Mouse (Mus musculus) lung, adult 2 months (tissue): ENCODE measurements around the gene Ccdc43. TPM values are rescaled to one million over a fixed set of nuclear protein-coding genes. Genes with fewer than 3 reads are reported as not detected.
"Not testable (repeated sequence)": the region's sequence is repeated elsewhere in the genome, so short reads cannot be mapped to it uniquely, and the experiment has no call there.

Experiments
- DNase-seq: peaks from one replicate; pipeline ENCODE4 v3.0.0; 2022
- H3K4me1 ChIP-seq: fragments of 200-500 bp; 2 replicates; pipeline ENCODE4 v1.6.1; 2011; ENCODE audit warnings: low read length; ENCODE audit not compliant: control insufficient read depth, insufficient read depth
- H3K4me3 ChIP-seq: fragments of 200-500 bp; replicated peaks from 2 replicates; pipeline ENCODE3; 2011; ENCODE audit warnings: low read depth, mild to moderate bottlenecking, control low read depth, low read length; ENCODE audit errors: extremely low read depth
- CTCF ChIP-seq: fragments of 200-500 bp; IDR thresholded peaks from 2 replicates; pipeline ENCODE4 v1.5.1; 2011; ENCODE audit warnings: mild to moderate bottlenecking, low read length, control low read depth; ENCODE audit not compliant: insufficient read depth
- POLR2A ChIP-seq: fragments of 200-500 bp; IDR thresholded peaks from 2 replicates; pipeline ENCODE4 v1.6.1; 2011; ENCODE audit warnings: low read depth, mild to moderate bottlenecking, control low read depth, low read length, borderline replicate concordance; ENCODE audit errors: extremely low read depth
- WGBS: fragments of 180-500 bp; shearing (Covaris S2); methylation state at CpG from one replicate; pipeline ENCODE4 v1.1.7; 2018; 5-methylcytosine and 5-hydroxymethylcytosine counted together
- polyA plus RNA-seq: library from polyadenylated mRNA; depleted of rRNA; stranded (reverse); fragments of >200 nt; gene quantifications from 2 replicates; pipeline ENCODE4 v1.2.3, GENCODE M21; 2012

Gene Ccdc43
- polyA plus RNA-seq, 1 experiment: 5.0 TPM

DNA sequence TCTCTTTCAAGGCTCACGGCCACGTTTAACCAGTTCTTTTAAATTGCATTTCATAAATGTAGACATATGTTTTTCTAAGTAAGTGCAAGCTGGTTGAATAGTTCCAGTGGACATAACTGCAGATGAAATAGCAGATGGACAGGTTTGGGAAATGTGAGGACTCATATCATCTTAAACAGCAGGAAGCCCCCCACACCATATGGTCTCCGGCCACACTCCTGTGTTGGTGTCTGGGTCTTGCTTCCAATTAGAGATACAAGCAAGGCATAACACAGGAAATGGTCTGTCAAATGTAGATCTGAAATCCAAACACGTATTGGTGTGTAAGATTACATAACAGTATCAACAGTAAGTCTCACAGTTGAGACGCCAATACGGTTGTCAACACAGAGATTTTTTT is 33.8 kb upstream of the Ccdc43 start:
- H3K4me3 ChIP-seq: no peak overlapping the region
- H3K4me1 ChIP-seq: no peaks in the 10 kb centered on the region
- 50% methylated on average over 6 of the region's 6 CpGs for WGBS
- DNase-seq: no peak
- TF ChIP-seq CTCF (no peak), POLR2A (no peak)

DNA sequence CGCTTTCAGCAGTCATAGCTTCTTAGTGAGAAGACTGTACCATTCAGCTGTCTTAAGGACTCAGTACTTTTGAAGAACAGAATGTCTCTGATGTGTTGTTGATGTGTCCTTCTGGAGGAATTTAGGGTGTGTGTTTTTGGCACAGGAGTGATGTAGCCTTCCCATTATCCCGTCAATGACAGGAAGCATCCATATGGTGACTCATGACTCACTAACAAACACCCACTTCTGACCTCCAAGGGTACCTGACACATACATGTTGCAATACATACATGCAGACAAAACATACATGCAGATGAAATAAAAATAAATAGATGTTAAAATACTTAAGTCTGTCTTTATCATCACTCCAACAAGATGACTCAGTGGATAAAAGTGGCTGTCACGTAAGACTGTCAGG is 32.3 kb upstream of the Ccdc43 start:
- WGBS: 64% methylated on average over 3 of the region's 3 CpGs
- H3K4me1 ChIP-seq: no peaks in the 10 kb centered on the region
- DNase-seq: no peak

DNA sequence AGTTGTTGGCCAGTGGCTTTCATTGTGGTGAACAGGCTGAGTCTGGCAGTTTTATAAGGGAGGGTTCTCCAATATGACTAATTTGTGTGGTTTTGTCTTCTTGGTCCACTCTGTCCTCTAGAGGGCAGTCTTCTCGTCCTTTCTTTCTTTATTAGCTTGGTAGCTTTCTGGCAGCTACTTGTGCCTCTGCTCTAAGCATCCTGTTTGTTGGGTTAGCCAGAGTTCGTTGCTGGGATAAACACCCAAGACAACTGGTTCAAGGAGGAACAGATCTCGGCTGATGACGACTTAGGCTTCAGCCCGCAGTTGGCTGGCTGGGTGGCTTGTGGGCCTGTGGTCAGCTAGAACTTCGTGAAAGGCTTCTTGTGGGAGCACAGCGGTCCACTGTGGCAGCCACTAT is 31.0 kb upstream of the Ccdc43 start:
- 30% methylated on average over 7 of the region's 7 CpGs for whole genome bisulfite sequencing
- no peak overlapping the region for H3K4me3 ChIP-seq
- no peaks in the 10 kb centered on the region for H3K4me1 ChIP-seq
- no peak for DNase-seq
- TF ChIP-seq CTCF (no peak), POLR2A (no peak)

More for the DNA sequence above, 32.3 kb upstream of the Ccdc43 start:
- H3K4me3 ChIP-seq: no peak overlapping the region
- no peak for TF ChIP-seq POLR2A
- TF ChIP-seq CTCF: no peak

DNA sequence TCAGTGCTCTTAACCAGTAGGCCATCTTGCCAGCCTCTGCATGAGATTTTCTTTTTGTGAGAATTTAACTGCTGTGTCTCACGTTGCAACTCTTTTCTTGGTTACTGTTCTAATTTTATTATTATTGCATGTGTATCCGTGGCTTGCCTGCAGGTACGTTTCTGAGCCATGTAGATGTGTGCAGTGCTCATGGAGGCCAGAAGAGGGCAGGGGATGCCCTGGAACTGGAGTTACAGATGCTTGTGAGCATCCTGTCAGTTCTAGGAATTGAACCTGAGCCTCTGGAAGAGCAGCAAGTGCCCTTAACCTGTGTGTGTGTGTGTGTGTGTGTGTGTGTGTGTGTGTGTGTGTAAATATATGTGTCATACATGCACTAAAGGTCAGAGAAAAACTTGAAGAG is 28.0 kb upstream of the Ccdc43 start:
- no peaks in the 10 kb centered on the region for H3K4me1 ChIP-seq
- H3K4me3 ChIP-seq: no peak overlapping the region
- 20% methylated on average over 3 of the region's 3 CpGs for WGBS
- DNase-seq: no peak
- TF ChIP-seq CTCF (no peak), POLR2A (no peak)

DNA sequence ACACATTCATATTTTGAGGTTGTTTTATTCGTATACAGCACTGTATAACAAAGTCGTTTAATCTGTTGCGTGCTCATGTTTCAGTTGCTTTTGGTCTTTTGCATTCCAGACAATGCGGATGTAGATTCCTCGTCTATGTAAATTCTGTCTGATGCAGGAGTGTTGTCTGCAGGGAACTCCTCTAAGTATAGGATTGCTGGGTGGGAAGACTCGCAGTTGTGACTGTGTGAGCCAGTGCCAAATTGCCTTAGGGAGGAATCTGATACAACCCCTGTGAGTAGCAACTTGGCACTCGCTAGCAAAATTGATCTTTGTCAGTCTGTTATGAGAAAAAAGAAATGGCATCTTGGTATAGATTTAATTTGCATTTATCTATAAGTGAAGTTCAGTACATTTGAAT is 18.6 kb upstream of the Ccdc43 start:
- no peak overlapping the region for H3K4me3 ChIP-seq
- WGBS: 80% methylated on average over 7 of the region's 7 CpGs
- TF ChIP-seq CTCF: no peak
- no peaks in the 10 kb centered on the region for H3K4me1 ChIP-seq
- no peak for DNase-seq

DNA sequence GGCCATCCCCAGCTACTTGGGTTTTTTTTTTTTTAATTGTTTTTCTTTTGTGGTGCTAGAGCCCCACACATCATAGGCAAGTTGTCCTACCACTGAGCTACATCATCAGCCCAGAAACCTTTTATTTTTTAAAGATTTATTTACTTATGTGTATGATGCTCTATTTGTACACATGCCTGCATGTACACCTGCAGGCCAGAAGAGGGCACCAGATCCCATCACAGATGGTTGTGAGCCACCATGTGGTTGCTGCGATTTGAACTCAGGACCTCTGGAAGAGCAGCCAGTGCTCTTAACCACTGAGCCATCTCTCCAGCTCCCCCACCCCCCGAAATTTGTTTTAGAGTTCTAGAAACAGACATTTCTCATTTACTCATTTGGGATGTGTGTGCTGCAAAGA is 17.0 kb upstream of the Ccdc43 start:
- not testable (repeated sequence) for H3K4me1 ChIP-seq, H3K4me3 ChIP-seq, DNase-seq
- WGBS: 79% methylated on average over 2 of the region's 2 CpGs
- 0 out of 2 replicates have a peak, but pooled peaks have one; percentile 25 for TF ChIP-seq CTCF

DNA sequence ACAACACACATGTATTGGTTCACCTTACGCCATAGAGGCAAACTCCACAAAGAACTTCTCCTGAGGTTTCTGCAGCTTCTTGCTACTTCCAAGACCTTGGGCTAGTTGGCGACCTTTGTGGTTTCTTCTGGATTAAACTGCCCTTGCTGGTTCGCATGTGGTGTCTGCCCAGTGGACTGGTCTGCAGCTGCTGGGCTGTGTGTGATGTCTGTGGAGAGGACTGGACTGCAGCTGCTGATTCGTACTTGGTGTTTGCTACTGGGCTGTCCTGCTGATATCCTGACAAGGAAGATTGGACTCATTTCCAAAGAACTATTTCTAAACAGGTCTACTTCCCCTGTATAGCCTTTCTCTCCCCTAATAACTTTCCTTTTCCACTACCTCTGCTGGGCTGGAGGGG is 14.8 kb upstream of the Ccdc43 start:
- TF ChIP-seq CTCF (no peak), POLR2A (no peak)
- Histone ChIP-seq H3K4me3 (no peak overlapping the region), H3K4me1 (no peaks in the 10 kb centered on the region)
- 83% methylated on average over 4 of the region's 4 CpGs for WGBS
- DNase-seq: no peak

DNA sequence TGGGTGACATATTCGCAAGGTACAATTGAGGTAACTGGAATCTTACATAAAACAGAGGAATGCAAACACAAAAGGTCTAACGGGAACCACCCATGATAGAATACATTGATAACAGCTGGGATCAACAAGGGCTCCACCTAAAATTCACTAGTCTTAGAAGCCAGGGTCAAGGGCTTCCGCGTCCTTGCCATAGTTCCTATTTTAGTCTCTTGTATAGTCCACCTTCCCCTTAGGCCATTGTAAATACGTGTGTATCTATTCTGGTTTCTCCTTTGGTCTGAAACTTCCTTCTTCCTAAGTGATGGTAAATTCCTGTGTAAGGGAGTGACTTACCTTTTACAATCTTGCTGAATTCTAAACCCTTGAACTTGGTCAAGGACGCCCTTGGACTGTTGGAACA is 4.6 kb upstream of the Ccdc43 start:
- DNase-seq, H3K4me3 ChIP-seq, H3K4me1 ChIP-seq: not testable (repeated sequence)
- WGBS: 86% methylated on average over 6 of the region's 6 CpGs

DNA sequence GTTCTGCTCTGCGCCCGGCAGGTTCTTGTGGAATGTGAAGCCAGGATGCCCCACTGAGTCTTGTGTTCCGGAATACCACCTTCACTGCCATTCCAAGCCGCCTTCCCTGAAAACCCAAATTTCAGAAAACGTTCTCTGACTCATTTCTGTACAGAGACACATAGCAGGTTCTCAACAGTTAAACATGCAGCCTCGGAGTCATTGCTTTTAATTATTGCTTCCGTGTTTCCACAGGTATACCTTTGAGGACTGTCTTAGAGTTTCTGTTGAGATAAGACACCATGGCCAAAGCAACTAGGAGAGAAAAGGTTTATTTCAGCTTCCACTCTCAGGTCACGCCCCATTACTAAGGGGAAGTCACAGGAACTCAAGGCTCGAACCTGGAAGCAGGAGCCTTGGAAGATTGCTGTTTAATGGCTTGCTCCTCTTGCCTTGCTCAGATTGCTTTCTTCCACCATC is 465 bp upstream of the Ccdc43 start:
- Histone ChIP-seq H3K4me3 (peak overlapping the region; percentile 99), H3K4me1 (peaks cover 6% of the 10 kb centered on the region; the same call in 1 of the 2 replicates)
- TF ChIP-seq CTCF (no peak), POLR2A (no peak)
- no peak for DNase-seq
- WGBS: 9% methylated on average over 9 of the region's 9 CpGs

DNA sequence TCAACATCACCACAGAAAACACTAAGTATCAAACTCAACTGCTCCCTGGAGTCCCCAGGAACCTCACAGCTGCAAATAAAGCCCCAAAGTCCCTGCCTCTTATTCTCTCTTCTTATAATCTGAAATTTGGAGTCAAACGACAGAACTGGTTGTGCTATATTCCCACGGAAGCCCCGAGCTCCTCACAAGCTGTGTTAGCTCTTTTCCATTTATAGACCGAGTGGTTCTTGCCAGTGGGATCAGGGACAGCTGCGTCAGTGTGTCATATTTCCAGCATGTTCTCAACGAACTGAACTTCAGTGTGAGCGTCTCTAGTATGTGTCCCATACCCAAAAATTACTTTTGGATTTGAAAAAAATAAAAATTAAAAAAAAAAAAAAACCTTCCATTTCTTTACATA is 2.3 kb downstream of the Ccdc43 start:
- TF ChIP-seq CTCF (no peak), POLR2A (no peak)
- H3K4me1 ChIP-seq: peaks cover 6% of the 10 kb centered on the region; the same call in 1 of the 2 replicates
- WGBS: 86% methylated on average over 7 of the region's 7 CpGs
- no peak for DNase-seq
- no peak overlapping the region for H3K4me3 ChIP-seq

DNA sequence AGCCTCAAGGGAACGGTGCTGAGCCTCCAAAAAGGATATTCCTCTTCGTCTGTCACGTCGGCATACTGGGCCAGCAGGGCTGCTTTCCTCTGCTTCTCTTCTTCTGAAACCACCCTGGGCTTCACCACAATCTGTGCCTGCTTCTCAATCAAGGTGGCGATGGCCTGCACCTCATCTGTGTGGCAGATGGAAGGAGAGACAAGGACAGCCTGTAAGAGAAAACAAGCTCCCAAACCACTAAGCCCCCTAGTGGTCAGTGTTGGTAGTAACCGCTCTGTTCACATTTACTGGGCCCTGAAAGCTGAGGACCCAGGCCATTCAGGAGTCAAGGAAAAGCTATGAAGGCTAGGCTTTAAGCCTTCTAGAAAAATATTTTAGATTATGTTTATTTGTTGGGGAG is 7.4 kb downstream of the Ccdc43 start:
- 69% methylated on average over 6 of the region's 6 CpGs for WGBS
- Histone ChIP-seq H3K4me1 (no peaks in the 10 kb centered on the region), H3K4me3 (no peak overlapping the region)
- DNase-seq: peak; percentile 46
- TF ChIP-seq POLR2A (no peak), CTCF (peak; percentile 52)
